Mouse (Mus musculus) ES-E14 (cell line): ENCODE data around the gene Dnttip1. TPM values are rescaled to one million over a fixed set of nuclear protein-coding genes. Genes with fewer than 3 reads are reported as not detected.
A peak's percentile ranks its signal among the peaks of the same experiment; 100 is the strongest.

Experiments used
- DNase-seq: peaks from one replicate; pipeline ENCODE4 v3.0.0-alpha.2; 2013; ENCODE audit warnings: low read depth, low spot score
- H3K27ac ChIP-seq: 2 replicates; pipeline ENCODE4 v1.5.1; 2012; ENCODE audit warnings: low read depth, mild to moderate bottlenecking, low read length, moderate library complexity, mixed read lengths; ENCODE audit not compliant: poor library complexity, insufficient read depth, severe bottlenecking
- H3K36me3 ChIP-seq: 2 replicates; pipeline ENCODE4 v1.6.1; 2012; ENCODE audit warnings: mild to moderate bottlenecking, low read length, moderate library complexity, mixed read lengths; ENCODE audit not compliant: control insufficient read depth, poor library complexity, insufficient read depth, severe bottlenecking
- H3K4me1 ChIP-seq, 2 experiments: fragments of 150-350 bp in 1 of 2; sonication (generic) in 1 of 2; 2 replicates each; pipeline ENCODE4 v1.6.1; 2012; ENCODE audit warnings: low read length in 2 of 2, mild to moderate bottlenecking in 1 of 2, mixed read lengths in 1 of 2; ENCODE audit not compliant: control insufficient read depth in 2 of 2, insufficient read depth in 2 of 2, poor library complexity in 1 of 2
- H3K4me3 ChIP-seq, 2 experiments: fragments of 150-350 bp in 1 of 2; sonication (generic) in 1 of 2; 2 replicates each; pipeline ENCODE4 v1.5.1; 2012; ENCODE audit warnings: low read length in 2 of 2, low read depth in 1 of 2, mild to moderate bottlenecking in 1 of 2, mixed read lengths in 1 of 2; ENCODE audit not compliant: insufficient read depth in 1 of 2, poor library complexity in 1 of 2, severe bottlenecking in 1 of 2
- H3K9ac ChIP-seq: 2 replicates; pipeline ENCODE4 v1.6.1; 2012; ENCODE audit warnings: low read depth, mild to moderate bottlenecking, low read length, mixed read lengths; ENCODE audit not compliant: poor library complexity, insufficient read depth, severe bottlenecking
- H3K9me3 ChIP-seq: fragments of 150-350 bp; sonication (generic); 2 replicates; pipeline ENCODE4 v1.6.1; 2012; ENCODE audit warnings: low read depth, mild to moderate bottlenecking, low read length; ENCODE audit not compliant: control insufficient read depth, insufficient read depth
- CHD2 ChIP-seq: IDR thresholded peaks from 2 replicates; pipeline ENCODE4 v1.6.1; 2014; ENCODE audit warnings: mild to moderate bottlenecking, low read depth, low read length, inconsistent platforms
- HCFC1 ChIP-seq: IDR thresholded peaks from 2 replicates; pipeline ENCODE4 v1.6.1; 2012; ENCODE audit warnings: low read length, inconsistent platforms, borderline replicate concordance; ENCODE audit not compliant: insufficient read depth
- MAFK ChIP-seq: IDR thresholded peaks from 2 replicates; pipeline ENCODE4 v1.6.1; 2014; ENCODE audit warnings: mild to moderate bottlenecking, low read depth, low read length, inconsistent platforms; ENCODE audit not compliant: insufficient read depth
- ZC3H11A ChIP-seq: IDR thresholded peaks from 2 replicates; pipeline ENCODE4 v1.6.1; 2012; ENCODE audit warnings: low read depth, mild to moderate bottlenecking, inconsistent platforms, low read length, borderline replicate concordance
- ZNF384 ChIP-seq: IDR thresholded peaks from 2 replicates; pipeline ENCODE4 v1.6.1; 2012; ENCODE audit warnings: low read depth, low read length, inconsistent platforms
- in situ Hi-C, 2 experiments: fragments of 600-800 bp; cut with MboI; formaldehyde crosslinking; loops; one replicate each; pipeline ENCODE4 v1.15.1; 2025; ENCODE audit warnings: low sequenced_read_pairs in 2 of 2, inconsistent platforms in 1 of 2; ENCODE audit not compliant: unreplicated experiment in 2 of 2
- total RNA-seq: library from RNA; depleted of rRNA; stranded (reverse); fragments of 300-350 nt; gene quantifications from 2 replicates; pipeline ENCODE4 v1.2.3, GENCODE M21; 2012

The Dnttip1 gene
- total RNA-seq, 1 experiment, result 13.3 TPM

GRCm38 (mm10) chr2:164737377-164738090 is 8.2 kb upstream of the Dnttip1 start:
- no peak overlapping the region for H3K9ac ChIP-seq
- no peaks in the 10 kb centered on the region for H3K36me3 ChIP-seq
- no peak overlapping the region for H3K4me3 ChIP-seq
- TF ChIP-seq ZC3H11A, result no peak
- no peak for TF ChIP-seq CHD2
- TF ChIP-seq ZNF384, result no peak
- no peak for TF ChIP-seq MAFK
- no peak for TF ChIP-seq HCFC1
- H3K4me1 ChIP-seq, result peaks cover 0 to 5% of the 10 kb centered on the region in 2 experiments; a peak in 1 of 4 replicates
- in situ Hi-C loops, result no loop called here
- no peak overlapping the region for H3K27ac ChIP-seq
- H3K9me3 ChIP-seq, result no peaks in the 10 kb centered on the region
- no peak for DNase-seq

GRCm38 (mm10) chr2:164739876-164740275 is 5.9 kb upstream of the Dnttip1 start:
- no peak for TF ChIP-seq HCFC1
- TF ChIP-seq CHD2, result no peak
- no peak for TF ChIP-seq ZC3H11A
- no peak for TF ChIP-seq ZNF384
- no peak for TF ChIP-seq MAFK
- DNase-seq, result no peak
- Histone ChIP-seq H3K36me3 (no peaks in the 10 kb centered on the region), H3K9ac (no peak overlapping the region), H3K4me1 (peaks cover 0 to 5% of the 10 kb centered on the region in 2 experiments; a peak in 1 of 4 replicates), H3K4me3 (no peak overlapping the region), H3K9me3 (no peaks in the 10 kb centered on the region), H3K27ac (no peak overlapping the region)
- in situ Hi-C loops, result no loop called here

GRCm38 (mm10) chr2:164744987-164745386 is 796 bp upstream of the Dnttip1 start:
- TF ChIP-seq HCFC1, result no peak
- no peak for TF ChIP-seq ZC3H11A
- TF ChIP-seq MAFK, result no peak
- no peak for TF ChIP-seq ZNF384
- no peak for TF ChIP-seq CHD2
- H3K4me1 ChIP-seq, result peaks cover 0 to 4% of the 10 kb centered on the region in 2 experiments; a peak in 2 of 4 replicates
- no peak for DNase-seq
- peak overlapping the region in 1 of 2 experiments; percentile 80; a peak in 2 of 4 replicates for H3K4me3 ChIP-seq
- H3K9ac ChIP-seq, result no peak overlapping the region
- peaks cover 8% of the 10 kb centered on the region; the same call in 1 of the 2 replicates for H3K36me3 ChIP-seq
- H3K27ac ChIP-seq, result no peak overlapping the region
- no peaks in the 10 kb centered on the region for H3K9me3 ChIP-seq
- in situ Hi-C loops, result no loop called here

GRCm38 (mm10) chr2:164746693-164747092 is 910 bp downstream of the Dnttip1 start:
- peaks cover 0 to 4% of the 10 kb centered on the region in 2 experiments; a peak in 2 of 4 replicates for H3K4me1 ChIP-seq
- H3K9me3 ChIP-seq, result no peaks in the 10 kb centered on the region
- DNase-seq, result no peak
- in situ Hi-C loops, result no loop called here
- H3K9ac ChIP-seq, result peak overlapping the region; percentile 93
- H3K4me3 ChIP-seq, result peak overlapping the region; percentile 80 to 90
- TF ChIP-seq ZNF384, result no peak
- TF ChIP-seq MAFK, result no peak
- TF ChIP-seq HCFC1, result no peak
- no peak for TF ChIP-seq ZC3H11A
- TF ChIP-seq CHD2, result no peak
- no peak overlapping the region for H3K27ac ChIP-seq
- peaks cover 16% of the 10 kb centered on the region for H3K36me3 ChIP-seq

GRCm38 (mm10) chr2:164748191-164748590 is 2.4 kb downstream of the Dnttip1 start:
- peaks cover 0 to 4% of the 10 kb centered on the region in 2 experiments; a peak in 2 of 4 replicates for H3K4me1 ChIP-seq
- H3K9me3 ChIP-seq, result no peaks in the 10 kb centered on the region
- no peak overlapping the region for H3K27ac ChIP-seq
- no peak for TF ChIP-seq ZNF384
- no peak for TF ChIP-seq CHD2
- no peak for TF ChIP-seq ZC3H11A
- no peak for TF ChIP-seq HCFC1
- TF ChIP-seq MAFK, result no peak
- H3K9ac ChIP-seq, result no peak overlapping the region
- DNase-seq, result no peak
- no peak overlapping the region for H3K4me3 ChIP-seq
- H3K36me3 ChIP-seq, result peaks cover 22% of the 10 kb centered on the region
- in situ Hi-C loops, result no loop called here
